Mouse (Mus musculus) small intestine, adult 2 months (tissue): ENCODE results near the gene Erp44. TPM values are rescaled to one million over a fixed set of nuclear protein-coding genes. Genes with fewer than 3 reads are reported as not detected.
A peak's percentile ranks its signal among the peaks of the same experiment; 100 is the strongest.

Source experiments
- H3K27ac ChIP-seq: fragments of 200-500 bp; 2 replicates; pipeline ENCODE4 v1.5.1; 2012; ENCODE audit warnings: low read depth, low read length, control low read depth, inconsistent platforms; ENCODE audit not compliant: insufficient read depth
- H3K27me3 ChIP-seq: fragments of 200-500 bp; 2 replicates; pipeline ENCODE4 v1.6.1; 2012; ENCODE audit warnings: mild to moderate bottlenecking, moderate library complexity, low read length, inconsistent platforms; ENCODE audit not compliant: control insufficient read depth, insufficient read depth
- H3K36me3 ChIP-seq: fragments of 200-500 bp; 2 replicates; pipeline ENCODE4 v1.6.1; 2012; ENCODE audit warnings: mild to moderate bottlenecking, low read length, control low read depth, inconsistent platforms; ENCODE audit not compliant: control insufficient read depth, insufficient read depth
- H3K4me1 ChIP-seq: fragments of 200-500 bp; 2 replicates; pipeline ENCODE4 v1.6.1; 2012; ENCODE audit warnings: low read length, inconsistent platforms, mixed read lengths; ENCODE audit not compliant: control insufficient read depth, insufficient read depth, insufficient read length
- H3K4me3 ChIP-seq: fragments of 200-500 bp; 2 replicates; pipeline ENCODE4 v1.5.1; 2012; ENCODE audit warnings: low read depth, mild to moderate bottlenecking, control low read depth, inconsistent platforms, low read length, moderate library complexity
- CTCF ChIP-seq: fragments of 200-500 bp; IDR thresholded peaks from 2 replicates; pipeline ENCODE4 v1.5.1; 2012; ENCODE audit warnings: low read depth, mild to moderate bottlenecking, control low read depth, inconsistent platforms, low read length, moderate library complexity, mixed read lengths; ENCODE audit not compliant: insufficient replicate concordance, insufficient read length; ENCODE audit errors: extremely low read depth
- POLR2A ChIP-seq: fragments of 200-500 bp; IDR thresholded peaks from 2 replicates; pipeline ENCODE4 v1.6.1; 2012; ENCODE audit warnings: low read depth, mild to moderate bottlenecking, control low read depth, inconsistent platforms, low read length, moderate library complexity
- WGBS: fragments of 180-500 bp; shearing (Covaris S2); methylation state at CpG from one replicate; pipeline ENCODE4 v1.1.7; 2018; 5-methylcytosine and 5-hydroxymethylcytosine counted together
- polyA plus RNA-seq: library from polyadenylated mRNA; depleted of rRNA; stranded (reverse); fragments of >200 nt; gene quantifications from 2 replicates; pipeline ENCODE4 v1.2.3, GENCODE M21; 2012; rRNA removed

The Erp44 gene
- 3.1 and 6.9 TPM in 2 replicates for polyA plus RNA-seq

- H3K27me3 ChIP-seq = no peaks in the 10 kb centered on the region
- peak within 1 kb of the TSS; percentile 67 for H3K27ac ChIP-seq
Observed at GRCm38 (mm10) chr4:48279498-48280134, at the start of gene Erp44, which contains the start of gene Invs. Erp44 (minus strand) TSS chr4:48279558. Invs (plus strand) TSS chr4:48279760.

DNA sequence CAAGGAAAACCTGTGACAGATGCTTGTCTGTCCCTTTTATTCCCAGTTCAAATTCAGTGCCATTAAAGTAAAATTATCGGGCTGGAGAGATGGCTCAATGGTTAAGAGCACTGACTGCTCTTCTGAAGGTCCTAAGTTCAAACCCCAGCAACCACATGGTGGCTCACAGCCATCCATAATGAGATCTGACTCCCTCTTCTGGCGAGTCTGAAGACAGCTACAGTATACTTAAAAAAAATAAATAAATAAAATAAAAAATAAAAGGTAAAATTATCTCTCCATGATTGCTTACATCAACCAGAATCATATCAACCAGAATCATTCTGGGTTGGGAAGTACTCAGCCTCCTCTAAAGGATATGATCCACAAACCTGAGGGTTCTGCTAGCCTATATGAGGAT lies 48.7 kb upstream of the Erp44 start:
- no peak overlapping the region for H3K27ac ChIP-seq
- 69% methylated on average over 2 of the region's 2 CpGs for WGBS
- H3K4me1 ChIP-seq = peaks cover 3% of the 10 kb centered on the region; the same call in 1 of the 2 replicates
- H3K36me3 ChIP-seq = no peaks in the 10 kb centered on the region
- no peaks in the 10 kb centered on the region for H3K27me3 ChIP-seq
- no peak overlapping the region for H3K4me3 ChIP-seq
- TF ChIP-seq POLR2A (no peak), CTCF (no peak)

More at GRCm38 (mm10) chr4:48279498-48280134, at the start of gene Erp44, which contains the start of gene Invs:
- H3K36me3 ChIP-seq = 0 out of 2 replicates have a peak, but pooled peaks cover 2% of the 10 kb centered on the region
- peak within 1 kb of the TSS; percentile 86 for H3K4me3 ChIP-seq
- WGBS = under 1% methylated on average over 41 of the region's 41 CpGs
- H3K4me1 ChIP-seq = peaks cover 3% of the 10 kb centered on the region; the same call in 1 of the 2 replicates
- TF ChIP-seq POLR2A (peak; percentile 61), CTCF (no peak)

GRCm38 (mm10) chr4:48327192-48327591 lies 47.8 kb upstream of the Erp44 start:
- no peak overlapping the region for H3K4me3 ChIP-seq
- no peaks in the 10 kb centered on the region for H3K27me3 ChIP-seq
- TF ChIP-seq CTCF (no peak), POLR2A (no peak)
- H3K27ac ChIP-seq = no peak overlapping the region
- no peaks in the 10 kb centered on the region for H3K4me1 ChIP-seq
- H3K36me3 ChIP-seq = no peaks in the 10 kb centered on the region

DNA sequence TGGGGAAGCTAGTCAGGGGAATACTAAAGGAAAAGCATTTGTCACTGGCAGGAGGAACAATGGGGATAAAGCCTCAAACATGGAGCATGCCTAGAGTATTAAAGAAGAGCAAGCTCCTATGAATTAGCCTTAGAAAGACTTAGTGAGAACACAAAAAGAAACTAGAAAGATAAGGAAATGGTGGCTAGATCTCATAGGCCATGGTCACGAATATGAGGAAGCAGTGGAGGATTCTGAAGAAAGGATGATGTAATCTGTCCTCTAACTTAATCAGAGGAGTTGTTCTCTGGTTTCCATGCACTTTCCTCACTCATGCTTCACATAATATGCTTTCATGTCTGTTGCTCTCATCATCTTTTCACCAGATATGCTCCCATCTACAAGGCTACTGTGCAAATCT lies 42.7 kb upstream of the Erp44 start:
- Histone ChIP-seq H3K36me3 (no peaks in the 10 kb centered on the region), H3K27me3 (no peaks in the 10 kb centered on the region), H3K27ac (no peak overlapping the region), H3K4me1 (peaks cover 3% of the 10 kb centered on the region; the same call in 1 of the 2 replicates), H3K4me3 (no peak overlapping the region)
- TF ChIP-seq POLR2A = no peak
- WGBS = 29% methylated on average over 1 of the region's 1 CpGs

- 31% methylated on average over 1 of the region's 1 CpGs for WGBS
- no peak for TF ChIP-seq POLR2A
Observed at GRCm38 (mm10) chr4:48321276-48321675, 41.9 kb upstream of the Erp44 start.

DNA sequence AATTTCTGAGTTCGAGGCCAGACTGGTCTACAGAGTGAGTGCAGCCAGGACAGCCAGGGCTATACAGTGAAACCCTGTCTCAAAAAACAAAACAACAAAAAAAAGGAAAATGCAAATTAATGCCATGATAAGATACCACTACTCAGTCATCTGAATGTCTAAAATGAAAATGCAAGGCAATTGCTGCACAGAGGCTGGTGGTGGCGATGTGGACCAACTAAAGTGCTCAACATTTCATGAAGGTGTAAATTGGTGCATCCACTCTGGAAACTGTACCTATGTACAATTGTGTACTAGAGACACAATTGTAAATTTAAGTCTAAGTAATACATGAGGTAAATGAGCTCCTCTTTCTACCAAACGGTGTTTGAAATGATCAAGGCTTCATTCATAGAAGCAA lies 36.7 kb upstream of the Erp44 start:
- TF ChIP-seq CTCF = no peak
- TF ChIP-seq POLR2A = no peak
- H3K27me3 ChIP-seq = no peaks in the 10 kb centered on the region
- no peaks in the 10 kb centered on the region for H3K36me3 ChIP-seq
- H3K27ac ChIP-seq = no peak overlapping the region
- H3K4me1 ChIP-seq = peaks cover 7% of the 10 kb centered on the region; the same call in 1 of the 2 replicates
- H3K4me3 ChIP-seq = no peak overlapping the region
- 95% methylated on average over 3 of the region's 3 CpGs for WGBS

More at GRCm38 (mm10) chr4:48321276-48321675, 41.9 kb upstream of the Erp44 start:
- Histone ChIP-seq H3K4me3 (no peak overlapping the region), H3K4me1 (peaks cover 3% of the 10 kb centered on the region; the same call in 1 of the 2 replicates), H3K27me3 (no peaks in the 10 kb centered on the region), H3K36me3 (no peaks in the 10 kb centered on the region), H3K27ac (no peak overlapping the region)

- H3K4me1 ChIP-seq = peaks cover 7% of the 10 kb centered on the region; the same call in 1 of the 2 replicates
- H3K27ac ChIP-seq = peak overlapping the region; percentile 44
- no peaks in the 10 kb centered on the region for H3K27me3 ChIP-seq
- H3K4me3 ChIP-seq = no peak overlapping the region
- no peaks in the 10 kb centered on the region for H3K36me3 ChIP-seq
- WGBS = 42% methylated on average over 3 of the region's 3 CpGs
- TF ChIP-seq CTCF (no peak), POLR2A (no peak)
Observed at GRCm38 (mm10) chr4:48314814-48315213, 35.5 kb upstream of the Erp44 start.
